Mouse (Mus musculus) liver, embryonic 14.5 days (tissue): ENCODE results near the gene Sipa1l3.

ENCODE experiments used
- CTCF ChIP-seq: IDR thresholded peaks from 2 replicates; pipeline ENCODE4 v1.5.1; 2016; ENCODE audit warnings: antibody characterized with exemption, low read depth, control low read depth
- EP300 ChIP-seq: IDR thresholded peaks from 2 replicates; pipeline ENCODE4 v1.6.1; 2016; ENCODE audit warnings: antibody characterized with exemption, low read depth

GRCm38 (mm10) chr7:29421909-29422244 lies 96.6 kb downstream of the Sipa1l3 start:
- TF ChIP-seq EP300 = no peak
- no peak for TF ChIP-seq CTCF
